Mouse (Mus musculus): Measurements from ENCODE around the gene R3hdm4. TPM values are rescaled to one million over a fixed set of nuclear protein-coding genes. Genes with fewer than 3 reads are reported as not detected.
A peak's percentile ranks its signal among the peaks of the same experiment; 100 is the strongest.

The R3hdm4 gene
- polyA plus RNA-seq, 1 experiment from 2014 or later: 151 TPM

GRCm38 (mm10) chr10:79929967-79930825 lies 9.2 kb upstream of the R3hdm4 start:
- peaks cover 22% of the 10 kb centered on the region for H3K36me3 ChIP-seq (ENCODE audit: control insufficient read depth, insufficient read depth, low read length)
- WGBS: 87% methylated on average over 18 of the region's 18 CpGs
- no peaks in the 10 kb centered on the region for H3K27me3 ChIP-seq (ENCODE audit: control insufficient read depth, insufficient read depth, low read length)
- peaks cover 54% of the 10 kb centered on the region for H3K4me1 ChIP-seq (ENCODE audit: control insufficient read depth, insufficient read depth, low read length)
- no peak overlapping the region for H3K9ac ChIP-seq (replicated peaks; ENCODE audit: low read depth, low read length)
- H3K4me3 ChIP-seq (ENCODE audit: low read depth, low read length): no peak overlapping the region
- no peak for ATAC-seq (ENCODE audit: insufficient number of reproducible peaks, insufficient read depth, low FRiP score, low read depth)
- H3K27ac ChIP-seq (ENCODE audit: low read length): no peak overlapping the region
- no peak overlapping the region for H3K4me2 ChIP-seq (replicated peaks; ENCODE audit: low read depth, low read length)
- H3K9me3 ChIP-seq (ENCODE audit: control insufficient read depth, low read depth, low read length): no peaks in the 10 kb centered on the region

GRCm38 (mm10) chr10:79928907-79929701 lies 8.1 kb upstream of the R3hdm4 start:
- H3K4me1 ChIP-seq (ENCODE audit: control insufficient read depth, insufficient read depth, low read length): peaks cover 46% of the 10 kb centered on the region
- WGBS: 17% methylated on average over 9 of the region's 9 CpGs
- H3K9ac ChIP-seq (replicated peaks; ENCODE audit: low read depth, low read length): no peak overlapping the region; the same call in 1 of the 2 replicates
- H3K4me3 ChIP-seq (ENCODE audit: low read depth, low read length): peak overlapping the region; percentile 77
- no peaks in the 10 kb centered on the region for H3K9me3 ChIP-seq (ENCODE audit: control insufficient read depth, low read depth, low read length)
- peak overlapping the region; percentile 48; the same call in 1 of the 2 replicates for H3K27ac ChIP-seq (ENCODE audit: low read length)
- peaks cover 22% of the 10 kb centered on the region for H3K36me3 ChIP-seq (ENCODE audit: control insufficient read depth, insufficient read depth, low read length)
- peak overlapping the region; percentile 83 for H3K4me2 ChIP-seq (replicated peaks; ENCODE audit: low read depth, low read length)
- no peak for ATAC-seq (ENCODE audit: insufficient number of reproducible peaks, insufficient read depth, low FRiP score, low read depth)
- H3K27me3 ChIP-seq (ENCODE audit: control insufficient read depth, insufficient read depth, low read length): no peaks in the 10 kb centered on the region

- H3K4me1 ChIP-seq (ENCODE audit: control insufficient read depth, insufficient read depth, low read length): peaks cover 37% of the 10 kb centered on the region
- H3K36me3 ChIP-seq (ENCODE audit: control insufficient read depth, insufficient read depth, low read length): peaks cover 18% of the 10 kb centered on the region
- under 1% methylated on average over 28 of the region's 29 CpGs for WGBS
- H3K27me3 ChIP-seq (ENCODE audit: control insufficient read depth, insufficient read depth, low read length): peaks cover 1% of the 10 kb centered on the region; the same call in 1 of the 2 replicates
- H3K9me3 ChIP-seq (ENCODE audit: control insufficient read depth, low read depth, low read length): no peaks in the 10 kb centered on the region
- peak overlapping the region; percentile 96 for H3K27ac ChIP-seq (ENCODE audit: low read length)
- peak overlapping the region; percentile 83 for H3K4me2 ChIP-seq (replicated peaks; ENCODE audit: low read depth, low read length)
- ATAC-seq (ENCODE audit: insufficient number of reproducible peaks, insufficient read depth, low FRiP score, low read depth): no peak
- peak overlapping the region; percentile 77 for H3K4me3 ChIP-seq (ENCODE audit: low read depth, low read length)
- H3K9ac ChIP-seq (replicated peaks; ENCODE audit: low read depth, low read length): peak overlapping the region; percentile 85
Observed at GRCm38 (mm10) chr10:79928030-79928694, 7.2 kb upstream of the R3hdm4 start.

GRCm38 (mm10) chr10:79927324-79928029 lies 6.5 kb upstream of the R3hdm4 start:
- peak; percentile 24; the same call in 1 of the 2 replicates for ATAC-seq (ENCODE audit: insufficient number of reproducible peaks, insufficient read depth, low FRiP score, low read depth)
- H3K36me3 ChIP-seq (ENCODE audit: control insufficient read depth, insufficient read depth, low read length): peaks cover 13% of the 10 kb centered on the region
- H3K27me3 ChIP-seq (ENCODE audit: control insufficient read depth, insufficient read depth, low read length): peaks cover 7% of the 10 kb centered on the region; the same call in 1 of the 2 replicates
- H3K9ac ChIP-seq (replicated peaks; ENCODE audit: low read depth, low read length): peak overlapping the region; percentile 85
- peak overlapping the region; percentile 77 for H3K4me3 ChIP-seq (ENCODE audit: low read depth, low read length)
- no peaks in the 10 kb centered on the region for H3K9me3 ChIP-seq (ENCODE audit: control insufficient read depth, low read depth, low read length)
- H3K4me1 ChIP-seq (ENCODE audit: control insufficient read depth, insufficient read depth, low read length): peaks cover 30% of the 10 kb centered on the region
- H3K27ac ChIP-seq (ENCODE audit: low read length): peak overlapping the region; percentile 96
- H3K4me2 ChIP-seq (replicated peaks; ENCODE audit: low read depth, low read length): peak overlapping the region; percentile 83
- under 1% methylated on average over 54 of the region's 54 CpGs for WGBS

- H3K4me1 ChIP-seq (ENCODE audit: control insufficient read depth, insufficient read depth, low read length): peaks cover 22% of the 10 kb centered on the region
- peaks cover 8% of the 10 kb centered on the region; the same call in 1 of the 2 replicates for H3K27me3 ChIP-seq (ENCODE audit: control insufficient read depth, insufficient read depth, low read length)
- WGBS: under 1% methylated on average over 63 of the region's 63 CpGs
- peak; percentile 77 for ATAC-seq (ENCODE audit: insufficient number of reproducible peaks, insufficient read depth, low FRiP score, low read depth)
- peak within 1 kb of the TSS; percentile 96 for H3K27ac ChIP-seq (ENCODE audit: low read length)
- H3K4me2 ChIP-seq (replicated peaks; ENCODE audit: low read depth, low read length): peak within 1 kb of the TSS; percentile 83
- peak within 1 kb of the TSS; percentile 77 for H3K4me3 ChIP-seq (ENCODE audit: low read depth, low read length)
- H3K9me3 ChIP-seq (ENCODE audit: control insufficient read depth, low read depth, low read length): no peaks in the 10 kb centered on the region
- H3K9ac ChIP-seq (replicated peaks; ENCODE audit: low read depth, low read length): peak within 1 kb of the TSS; percentile 85
- H3K36me3 ChIP-seq (ENCODE audit: control insufficient read depth, insufficient read depth, low read length): peaks cover 9% of the 10 kb centered on the region
Observed at GRCm38 (mm10) chr10:79926491-79927323, 5.7 kb upstream of the R3hdm4 start, which contains the start of gene Arid3a. TSS of gene Arid3a (plus strand) at chr10:79927043.

GRCm38 (mm10) chr10:79925785-79926490 lies 4.9 kb upstream of the R3hdm4 start:
- H3K27me3 ChIP-seq (ENCODE audit: control insufficient read depth, insufficient read depth, low read length): peaks cover 14% of the 10 kb centered on the region
- H3K4me1 ChIP-seq (ENCODE audit: control insufficient read depth, insufficient read depth, low read length): peaks cover 21% of the 10 kb centered on the region
- peak overlapping the region; percentile 83 for H3K4me2 ChIP-seq (replicated peaks; ENCODE audit: low read depth, low read length)
- H3K9ac ChIP-seq (replicated peaks; ENCODE audit: low read depth, low read length): peak overlapping the region; percentile 85
- H3K9me3 ChIP-seq (ENCODE audit: control insufficient read depth, low read depth, low read length): no peaks in the 10 kb centered on the region
- peaks cover under 1% of the 10 kb centered on the region for H3K36me3 ChIP-seq (ENCODE audit: control insufficient read depth, insufficient read depth, low read length)
- ATAC-seq (ENCODE audit: insufficient number of reproducible peaks, insufficient read depth, low FRiP score, low read depth): no peak
- H3K4me3 ChIP-seq (ENCODE audit: low read depth, low read length): peak overlapping the region; percentile 77
- H3K27ac ChIP-seq (ENCODE audit: low read length): peak overlapping the region; percentile 79
- WGBS: 9% methylated on average over 14 of the region's 15 CpGs

All from stomach, embryonic 14.5 days (tissue).